Mouse (Mus musculus) lung, adult 2 months (tissue): ENCODE measurements around the gene Trim33. TPM values are rescaled to one million over a fixed set of nuclear protein-coding genes. Genes with fewer than 3 reads are reported as not detected.

Experiments used
- DNase-seq: peaks from one replicate; pipeline ENCODE4 v3.0.0; 2022
- H3K4me1 ChIP-seq: fragments of 200-500 bp; 2 replicates; pipeline ENCODE4 v1.6.1; 2011; ENCODE audit warnings: low read length; ENCODE audit not compliant: control insufficient read depth, insufficient read depth
- H3K4me3 ChIP-seq: fragments of 200-500 bp; replicated peaks from 2 replicates; pipeline ENCODE3; 2011; ENCODE audit warnings: low read depth, mild to moderate bottlenecking, control low read depth, low read length; ENCODE audit errors: extremely low read depth
- CTCF ChIP-seq: fragments of 200-500 bp; IDR thresholded peaks from 2 replicates; pipeline ENCODE4 v1.5.1; 2011; ENCODE audit warnings: mild to moderate bottlenecking, low read length, control low read depth; ENCODE audit not compliant: insufficient read depth
- POLR2A ChIP-seq: fragments of 200-500 bp; IDR thresholded peaks from 2 replicates; pipeline ENCODE4 v1.6.1; 2011; ENCODE audit warnings: low read depth, mild to moderate bottlenecking, control low read depth, low read length, borderline replicate concordance; ENCODE audit errors: extremely low read depth
- WGBS: fragments of 180-500 bp; shearing (Covaris S2); methylation state at CpG from one replicate; pipeline ENCODE4 v1.1.7; 2018; 5-methylcytosine and 5-hydroxymethylcytosine counted together
- polyA plus RNA-seq: library from polyadenylated mRNA; depleted of rRNA; stranded (reverse); fragments of >200 nt; gene quantifications from 2 replicates; pipeline ENCODE4 v1.2.3, GENCODE M21; 2012

The Trim33 gene
- polyA plus RNA-seq, 1 experiment, result 9.7 TPM

DNA sequence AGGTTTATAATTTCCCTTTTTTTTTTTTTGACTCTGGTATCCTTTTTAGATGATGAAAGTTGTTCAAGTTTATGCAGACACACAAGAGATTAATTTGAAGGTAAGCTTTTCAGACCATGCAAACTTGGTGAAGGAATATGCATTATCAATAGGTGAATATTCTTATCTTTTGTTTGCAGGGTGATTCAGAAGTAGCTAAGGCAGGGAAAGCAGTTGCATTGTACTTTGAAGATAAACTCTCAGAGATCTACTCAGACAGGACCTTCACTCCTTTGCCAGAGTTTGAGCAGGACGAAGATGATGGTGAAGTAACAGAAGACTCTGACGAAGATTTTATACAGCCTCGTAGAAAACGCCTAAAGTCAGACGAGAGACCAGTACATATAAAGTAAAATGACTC lies 74.4 kb downstream of the Trim33 start:
- DNase-seq, result no peak
- 91% methylated on average over 5 of the region's 5 CpGs for WGBS
- Histone ChIP-seq H3K4me3 (no peak overlapping the region), H3K4me1 (no peaks in the 10 kb centered on the region)
- TF ChIP-seq CTCF, result no peak
- no peak for TF ChIP-seq POLR2A

- WGBS, result 91% methylated on average over 2 of the region's 2 CpGs
- Histone ChIP-seq H3K4me3 (no peak overlapping the region), H3K4me1 (no peaks in the 10 kb centered on the region)
- no peak for TF ChIP-seq CTCF
- TF ChIP-seq POLR2A, result no peak
- no peak for DNase-seq
Observed at GRCm38 (mm10) chr3:103354041-103354440, 74.9 kb downstream of the Trim33 start.

DNA sequence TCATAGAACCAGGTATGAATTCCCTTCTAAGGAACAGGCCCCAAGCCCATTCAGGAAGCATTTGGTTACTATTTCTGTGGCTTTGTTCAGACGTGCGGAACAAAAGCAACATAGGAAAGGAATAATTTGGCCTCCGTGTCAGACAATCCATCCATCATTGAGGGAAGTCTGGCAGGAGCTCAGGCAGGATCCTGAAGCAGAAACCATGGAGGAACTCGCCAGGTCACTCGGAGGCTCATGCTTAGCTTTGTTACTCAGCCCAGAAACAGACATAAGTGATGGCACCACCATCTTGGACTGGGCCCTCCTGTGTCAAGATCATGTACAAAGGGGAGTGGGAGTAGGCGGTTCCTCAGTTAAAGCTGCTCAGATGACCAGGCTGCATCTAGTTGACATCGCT lies 82.1 kb downstream of the Trim33 start:
- Histone ChIP-seq H3K4me1 (no peaks in the 10 kb centered on the region), H3K4me3 (no peak overlapping the region)
- WGBS, result 58% methylated on average over 7 of the region's 7 CpGs
- DNase-seq, result no peak
- TF ChIP-seq CTCF (no peak), POLR2A (no peak)

- Histone ChIP-seq H3K4me1 (no peaks in the 10 kb centered on the region), H3K4me3 (no peak overlapping the region)
- TF ChIP-seq CTCF (no peak), POLR2A (no peak)
- DNase-seq, result no peak
- 70% methylated on average over 11 of the region's 11 CpGs for WGBS
Observed at GRCm38 (mm10) chr3:103364182-103364945, 85.3 kb downstream of the Trim33 start.

- H3K4me1 ChIP-seq, result no peaks in the 10 kb centered on the region
- TF ChIP-seq CTCF, result no peak
- TF ChIP-seq POLR2A, result no peak
- WGBS, result 75% methylated on average over 11 of the region's 11 CpGs
- DNase-seq, result no peak
- no peak overlapping the region for H3K4me3 ChIP-seq
Observed at GRCm38 (mm10) chr3:103367176-103367970, 88.3 kb downstream of the Trim33 start.

DNA sequence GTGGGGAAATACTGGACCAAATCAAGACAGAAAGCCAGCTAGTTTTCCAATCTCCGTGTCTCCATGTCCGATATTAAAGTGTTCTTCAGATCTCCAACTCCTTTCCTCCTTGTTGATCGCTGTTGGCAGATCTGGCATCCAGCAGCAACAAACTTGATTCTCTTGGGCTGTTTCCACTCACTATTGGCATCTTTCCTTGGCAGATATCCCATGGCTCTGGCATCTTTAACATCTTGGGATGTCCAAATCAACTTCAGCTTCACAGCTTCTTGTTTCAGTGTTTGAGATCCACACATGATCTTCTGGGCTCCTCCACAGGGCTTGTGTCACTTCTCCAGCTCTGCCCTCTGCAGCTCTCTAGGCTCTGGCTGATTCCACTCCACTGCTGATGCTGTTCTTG lies 89.6 kb downstream of the Trim33 start:
- Histone ChIP-seq H3K4me3 (no peak overlapping the region), H3K4me1 (no peaks in the 10 kb centered on the region)
- no peak for TF ChIP-seq POLR2A
- TF ChIP-seq CTCF, result no peak
- no peak for DNase-seq
- WGBS, result 85% methylated on average over 3 of the region's 3 CpGs

DNA sequence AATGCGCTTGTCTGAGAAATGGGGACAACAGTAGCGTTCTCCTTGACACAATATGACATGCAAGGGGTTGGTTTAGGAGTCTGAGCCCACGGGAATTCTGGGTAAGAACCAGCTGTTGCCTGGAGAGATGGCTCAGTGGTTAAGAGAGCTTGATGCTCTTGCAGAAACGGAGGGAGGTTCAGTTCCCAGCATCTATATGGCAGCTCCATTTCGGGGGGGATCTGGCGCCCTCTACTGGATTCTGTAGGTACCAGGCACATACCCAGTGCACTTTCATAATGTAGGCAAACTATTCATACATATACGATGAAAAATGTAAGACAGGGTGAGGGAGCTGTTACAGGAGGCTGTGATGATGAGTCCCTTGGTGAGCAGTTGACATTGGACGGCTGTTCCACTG lies 94.9 kb downstream of the Trim33 start:
- Histone ChIP-seq H3K4me1 (no peaks in the 10 kb centered on the region), H3K4me3 (no peak overlapping the region)
- TF ChIP-seq CTCF, result peak; percentile 64
- TF ChIP-seq POLR2A, result no peak
- DNase-seq, result peak; percentile 46
- 30% methylated on average over 8 of the region's 8 CpGs for WGBS

DNA sequence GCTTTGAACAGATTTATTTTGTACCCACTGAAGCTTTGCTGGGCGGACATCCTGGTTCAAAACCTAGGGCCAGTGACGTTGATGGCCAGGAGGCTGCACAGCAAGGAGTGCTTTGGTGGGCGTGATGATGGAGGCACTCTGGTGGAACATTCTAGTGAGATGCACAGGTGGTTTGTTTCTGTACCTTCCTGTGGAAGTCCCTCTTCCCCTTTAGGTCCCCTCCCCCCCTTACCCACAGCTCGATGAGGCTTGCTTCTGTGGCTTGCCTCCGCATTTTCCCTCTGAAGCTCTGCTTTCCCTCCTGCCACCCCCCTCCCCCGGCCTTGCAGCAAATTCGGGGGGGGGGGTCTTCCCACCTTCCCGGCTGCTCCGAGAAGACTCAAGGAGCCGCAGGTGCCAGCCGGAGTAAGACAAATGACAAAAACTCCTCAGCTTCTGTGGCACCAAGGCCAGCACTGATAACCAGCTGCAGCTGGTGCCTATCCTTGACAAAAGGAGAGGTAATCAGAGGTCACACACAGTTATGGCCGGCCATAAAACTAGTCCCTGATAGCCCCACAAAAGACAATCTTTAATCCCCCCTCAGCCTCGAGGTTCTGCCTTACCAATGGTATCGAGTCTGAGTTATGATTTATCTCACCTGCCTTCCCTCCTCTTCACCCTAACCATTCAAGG lies 96.2 kb downstream of the Trim33 start:
- Histone ChIP-seq H3K4me3 (no peak overlapping the region), H3K4me1 (no peaks in the 10 kb centered on the region)
- 39% methylated on average over 14 of the region's 14 CpGs for WGBS
- TF ChIP-seq POLR2A (no peak), CTCF (no peak)
- DNase-seq, result no peak

GRCm38 (mm10) chr3:103378018-103378417 lies 98.9 kb downstream of the Trim33 start:
- no peaks in the 10 kb centered on the region for H3K4me1 ChIP-seq
- TF ChIP-seq POLR2A (no peak), CTCF (no peak)
- no peak for DNase-seq
- no peak overlapping the region for H3K4me3 ChIP-seq

DNA sequence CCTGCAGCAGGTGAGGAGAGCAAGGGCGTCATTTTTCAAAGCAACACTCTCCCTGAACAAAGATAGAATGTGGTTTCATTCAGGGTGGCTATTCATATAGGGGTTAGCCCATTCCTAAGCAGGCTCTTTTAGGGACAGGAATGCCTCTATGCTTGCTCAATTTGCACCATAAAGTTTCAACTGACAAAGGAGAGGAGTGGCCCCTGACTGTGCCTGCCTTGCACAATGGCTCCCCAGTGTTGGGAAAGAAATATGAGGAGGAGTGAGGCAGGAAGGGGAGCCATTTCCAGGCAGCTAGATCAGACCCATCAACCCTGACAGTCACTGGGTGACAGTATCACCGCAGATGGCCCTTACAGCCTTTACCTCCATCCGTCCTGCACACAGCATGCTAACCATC lies 100.3 kb downstream of the Trim33 start:
- H3K4me3 ChIP-seq, result no peak overlapping the region
- DNase-seq, result no peak
- no peak for TF ChIP-seq POLR2A
- TF ChIP-seq CTCF, result no peak
- 81% methylated on average over 3 of the region's 3 CpGs for WGBS
- H3K4me1 ChIP-seq, result no peaks in the 10 kb centered on the region
